Mouse (Mus musculus): ENCODE results near the gene Slc22a14.

DNA sequence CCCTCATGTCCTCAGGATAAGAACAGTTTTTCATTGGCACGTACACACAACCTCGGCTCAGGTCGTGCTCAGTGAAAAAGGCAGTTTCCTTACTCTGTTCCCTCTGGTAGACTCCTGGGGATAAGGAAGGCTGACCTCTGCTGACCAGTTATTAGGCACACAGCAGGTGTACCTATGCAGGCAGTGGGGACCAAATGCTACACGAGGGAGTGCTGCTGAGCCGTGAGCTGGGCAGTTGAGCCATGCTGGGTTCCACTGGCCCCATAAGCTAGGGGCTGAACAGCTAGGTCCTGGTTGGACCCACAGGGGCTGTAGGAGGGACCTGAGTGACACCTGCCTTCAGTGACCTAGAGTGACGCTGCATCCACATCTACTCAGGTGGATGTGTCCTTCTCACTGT is 219.7 kb downstream of the Slc22a14 start:
- TF ChIP-seq CTCF (IDR thresholded peaks at IDR 0.05; ENCODE audit: extremely low read depth, insufficient read depth, low read length) (no peak), POLR2A (IDR thresholded peaks at IDR 0.05; ENCODE audit: extremely low read depth, insufficient read depth, low read length) (no peak)
